Comparison of ENCODE assay signal across 9 mouse cellular contexts in the genomic region with DNA sequence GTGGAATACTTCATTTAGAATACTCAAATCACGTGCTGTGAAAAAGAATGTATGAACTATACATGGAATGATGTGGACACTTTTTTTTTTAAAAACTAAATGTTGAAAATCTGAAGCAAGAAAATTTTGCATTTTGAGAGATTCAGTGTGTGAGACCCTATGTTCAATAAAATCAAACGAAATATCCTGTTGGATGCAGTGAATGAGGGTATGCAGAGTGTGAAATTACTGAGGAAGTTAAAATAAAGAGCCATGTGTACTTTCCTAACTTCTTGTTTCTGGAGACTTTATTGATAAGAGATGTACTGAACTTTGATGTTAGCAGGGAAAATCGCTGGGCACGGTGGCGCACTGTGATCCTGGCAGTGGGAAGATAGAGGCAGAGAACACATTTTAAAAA. TPM values are rescaled to one million over a fixed set of nuclear protein-coding genes. Genes with fewer than 3 reads are reported as not detected.
DNase-seq lines count a peak whose midpoint lies in the region; ATAC-seq and TF ChIP-seq lines count a peak whose summit lies in the region.
"Had no signal": no experiment of that assay in that cellular context is flagged by ENCODE, and none has a peak within 500 bp of the region (broad histone marks: within the 10 kb centered on the region; RNA-seq: fewer than 3 reads in every experiment).

No protein-coding gene starts in this region.

- TF ChIP-seq EP300 in liver, embryonic 14.5 days (IDR thresholded peaks at IDR 0.05; ENCODE audit: low read depth): no peak

- H3K79me2 ChIP-seq in C2C12 (ENCODE audit: control insufficient read depth, insufficient read depth): peaks cover 58% of the 10 kb centered on the region

- intact Hi-C loops in left cerebral cortex, postnatal 25 days (cut with DNase I): loop anchor here (5.0 kb wide), 1 partner anchor 83 kb away; no protein-coding TSS in a partner anchor

- TF ChIP-seq CTCF in C2C12 (IDR thresholded peaks at IDR 0.05; ENCODE audit: control insufficient read depth, insufficient read depth, insufficient read length): no peak
- no peak for TF ChIP-seq CTCF in liver, embryonic 14.5 days (IDR thresholded peaks at IDR 0.05; ENCODE audit: low read depth)

- no peak overlapping the region for H3ac ChIP-seq in C2C12 (ENCODE audit: control insufficient read depth, insufficient read length, low read depth)

- DNase-seq in hindbrain, embryonic 11.5 days (ENCODE audit: low spot score): no peak
- no peak for DNase-seq in liver, embryonic 14.5 days (ENCODE audit: low read depth in 3 of 3, low spot score in 3 of 3)
- DNase-seq in urinary bladder, postnatal 36 days (ENCODE audit: low spot score in 2 of 2): no peak
- DNase-seq in left cerebral cortex, postnatal 25 days (ENCODE audit: low spot score in 2 of 2): no peak
- DNase-seq: cerebellum, adult 9-10 months had no signal

- peaks cover 43% of the 10 kb centered on the region for H3K36me3 ChIP-seq in erythroblast, embryonic 14.5 days (ENCODE audit: control insufficient read depth)
- H3K36me3 ChIP-seq in C2C12 (ENCODE audit: control insufficient read depth, insufficient read depth): no peaks in the 10 kb centered on the region
- H3K36me3 ChIP-seq in hindbrain, embryonic 11.5 days (ENCODE audit: control insufficient read depth, insufficient read depth, low read length): peaks cover 2% of the 10 kb centered on the region; the same call in 1 of the 2 replicates
- peaks cover 7% of the 10 kb centered on the region for H3K36me3 ChIP-seq in liver, embryonic 14.5 days (replicated peaks; ENCODE audit: control insufficient read depth, insufficient read depth, low read depth)

- H3K9me3 ChIP-seq in erythroblast, embryonic 14.5 days (ENCODE audit: control insufficient read depth, low read length): peaks cover 4% of the 10 kb centered on the region
- no peaks in the 10 kb centered on the region for H3K9me3 ChIP-seq in hindbrain, embryonic 11.5 days (ENCODE audit: control insufficient read depth, low read length)
- no peaks in the 10 kb centered on the region for H3K9me3 ChIP-seq in liver, embryonic 14.5 days (ENCODE audit: control insufficient read depth, low read length)

- H3K4me2 ChIP-seq in hindbrain, embryonic 11.5 days (replicated peaks; ENCODE audit: low read depth, low read length): peak overlapping the region; percentile 17
- H3K4me2 ChIP-seq in liver, embryonic 14.5 days (ENCODE audit: low read depth): peak overlapping the region; percentile 69

- no peak for ATAC-seq in erythroblast, adult 5-6 weeks (replicated peaks; ENCODE audit: low FRiP score, poor library complexity, severe bottlenecking)
- ATAC-seq in hindbrain, embryonic 11.5 days (ENCODE audit: low FRiP score): no peak
- ATAC-seq in liver, embryonic 14.5 days (ENCODE audit: insufficient read depth): no peak
- ATAC-seq in megakaryocyte progenitor cell, adult 5-6 weeks (replicated peaks; ENCODE audit: poor library complexity): no peak

- peaks cover 28% of the 10 kb centered on the region for H3K27me3 ChIP-seq in erythroblast, embryonic 14.5 days (ENCODE audit: control insufficient read depth)
- H3K27me3 ChIP-seq in C2C12 (ENCODE audit: control insufficient read depth, insufficient read depth, insufficient read length): no peaks in the 10 kb centered on the region
- H3K27me3 ChIP-seq in hindbrain, embryonic 11.5 days (ENCODE audit: control insufficient read depth, insufficient read depth, low read length): no peaks in the 10 kb centered on the region
- no peaks in the 10 kb centered on the region for H3K27me3 ChIP-seq in liver, embryonic 14.5 days (ENCODE audit: control insufficient read depth, insufficient read depth, low read length)

- 92% methylated on average over 5 of the region's 5 CpGs for WGBS in hindbrain, embryonic 11.5 days
- WGBS in liver, embryonic 14.5 days (ENCODE audit: insufficient replicate concordance): 55% methylated on average over 5 of the region's 5 CpGs

- H3K4me1 ChIP-seq in erythroblast, embryonic 14.5 days (ENCODE audit: control insufficient read depth): peaks cover 64% of the 10 kb centered on the region
- H3K4me1 ChIP-seq in hindbrain, embryonic 11.5 days (replicated peaks; ENCODE audit: control insufficient read depth, insufficient read depth, low read length): no peaks in the 10 kb centered on the region
- peaks cover 28 to 33% of the 10 kb centered on the region in 2 experiments for H3K4me1 ChIP-seq in liver, embryonic 14.5 days (replicated peaks; ENCODE audit: control insufficient read depth in 2 of 2, insufficient read depth in 2 of 2, low read length in 1 of 2)

- peaks cover 13% of the 10 kb centered on the region for H3K79me3 ChIP-seq in C2C12 (ENCODE audit: low read depth)

- H3K4me3 ChIP-seq in erythroblast, embryonic 14.5 days (replicated peaks): peak overlapping the region; percentile 98
- H3K4me3 ChIP-seq in C2C12 (ENCODE audit: insufficient read depth, poor library complexity, severe bottlenecking): peak overlapping the region; percentile 60
- no peak overlapping the region for H3K4me3 ChIP-seq in hindbrain, embryonic 11.5 days (ENCODE audit: low read depth, low read length)
- peak overlapping the region; percentile 68 to 98 for H3K4me3 ChIP-seq in liver, embryonic 14.5 days (ENCODE audit: insufficient read depth in 1 of 2, low read depth in 2 of 2, low read length in 2 of 2)

- no peak overlapping the region for H3K9ac ChIP-seq in hindbrain, embryonic 11.5 days (ENCODE audit: low read depth, low read length)
- H3K9ac ChIP-seq in liver, embryonic 14.5 days (replicated peaks): peak overlapping the region; percentile 78

- no peak overlapping the region for H3K27ac ChIP-seq in hindbrain, embryonic 11.5 days (ENCODE audit: low read depth, low read length)
- H3K27ac ChIP-seq in liver, embryonic 14.5 days: peak overlapping the region; percentile 10; the same call in 1 of the 2 replicates

TF ChIP-seq in C2C12, 6 proteins besides CTCF, POLR2A, EP300 and RAD21:
- TF ChIP-seq FOSL1 (IDR thresholded peaks at IDR 0.05; ENCODE audit: insufficient read depth, low read length, poor library complexity, severe bottlenecking) (no peak), USF1 (IDR thresholded peaks at IDR 0.05; ENCODE audit: low read depth) (no peak), MYOD1 (IDR thresholded peaks at IDR 0.05; ENCODE audit: control insufficient read depth, insufficient read length, low read depth) (no peak), MAX (IDR thresholded peaks at IDR 0.05) (no peak), CEBPB (IDR thresholded peaks at IDR 0.05; ENCODE audit: low read depth) (no peak), MYOG (IDR thresholded peaks at IDR 0.05; ENCODE audit: control insufficient read depth, extremely low read depth, insufficient read length) (no peak)

RNA-seq across cellular contexts. Expression of a gene that starts 1.3 kb away (rescaled TPM):
- 4.5 and 5.5 TPM in 2 replicates for polyA plus RNA-seq in erythroblast, embryonic 14.5 days (2012)
- 546 and 733 TPM in 2 replicates for total RNA-seq in erythroblast, adult 5-6 weeks (2015; ENCODE audit: low replicate concordance)
- 1,003 and 1,028 TPM in 2 replicates for total RNA-seq in erythroblast, adult 5-6 weeks (2017; ENCODE audit: low replicate concordance)
- 21.2 TPM for polyA plus RNA-seq in C2C12 (2012; fragmentation: generic; extraction: Trizol)
- 47.9 and 52.8 TPM in 2 replicates for polyA plus RNA-seq in hindbrain, embryonic 11.5 days (2014; fragmentation: Nextera tagmentation; extraction: Ambion mirVana)
- 82.4 and 96.1 TPM in 2 replicates for polyA plus RNA-seq in liver, embryonic 14.5 days (2012; rRNA removed)
- 80.1 and 89.8 TPM in 2 replicates for polyA plus RNA-seq in liver, embryonic 14.5 days (2014; fragmentation: Nextera tagmentation; extraction: Ambion mirVana)
- 11.1 and 15.6 TPM in 2 replicates for total RNA-seq in megakaryocyte progenitor cell, adult 5-6 weeks (2015)
- total RNA-seq in megakaryocyte progenitor cell, adult 5-6 weeks (2017): 18.1 and 29.2 TPM in 2 replicates
- 10 to 100 TPM; 45.7 to 48.9 TPM for total RNA-seq in left cerebral cortex, postnatal 25 days (2021)
